Mouse (Mus musculus): ENCODE results near the gene Gm45233. TPM values are rescaled to one million over a fixed set of nuclear protein-coding genes. Genes with fewer than 3 reads are reported as not detected.

Gm45233 gene
- polyA plus RNA-seq, 1 experiment from 2014 or later = 0.37 TPM

Small RNA genes lying within 50 kb of the gene (microRNA-seq; reads per million reads assigned to microRNA genes)
- 0.61 reads per million for gene Mir7051

Other genes with a start within 250 kb of the Gm45233 start
- 15.0 and 15.5 TPM in 2 replicates for gene Zfp715, start 130.8 kb upstream of the Gm45233 start, polyA plus RNA-seq (2015; fragmentation: Nextera tagmentation; extraction: Ambion mirVana)
- 0.31 and 0.35 TPM in 2 replicates for gene Siglecf, start 92.8 kb upstream of the Gm45233 start, polyA plus RNA-seq (2015; fragmentation: Nextera tagmentation; extraction: Ambion mirVana)
- 0.06 and 0.12 TPM in 2 replicates for gene Siglecg, start 35.9 kb upstream of the Gm45233 start, polyA plus RNA-seq (2015; fragmentation: Nextera tagmentation; extraction: Ambion mirVana)
- not detected in 2 replicates for gene Lim2, start 16.5 kb upstream of the Gm45233 start, polyA plus RNA-seq (2015; fragmentation: Nextera tagmentation; extraction: Ambion mirVana)
- 3.4 and 4.2 TPM in 2 replicates for gene Nkg7, start 7.1 kb upstream of the Gm45233 start, polyA plus RNA-seq (2015; fragmentation: Nextera tagmentation; extraction: Ambion mirVana)
- not detected in 2 replicates for gene Cldnd2, start 3.3 kb upstream of the Gm45233 start, polyA plus RNA-seq (2015; fragmentation: Nextera tagmentation; extraction: Ambion mirVana)
- 275 and 316 TPM in 2 replicates for gene Etfb, start within 50 bp of the Gm45233 start, polyA plus RNA-seq (2015; fragmentation: Nextera tagmentation; extraction: Ambion mirVana)
- gene Vsig10l, start 19.0 kb downstream of the Gm45233 start, polyA plus RNA-seq (2015; fragmentation: Nextera tagmentation; extraction: Ambion mirVana) = 18.1 and 21.7 TPM in 2 replicates
- 0.74 and 1.1 TPM in 2 replicates for gene Iglon5, start 45.9 kb downstream of the Gm45233 start, polyA plus RNA-seq (2015; fragmentation: Nextera tagmentation; extraction: Ambion mirVana)
- not detected in 2 replicates for gene 4931406B18Rik, start 61.8 kb downstream of the Gm45233 start, polyA plus RNA-seq (2015; fragmentation: Nextera tagmentation; extraction: Ambion mirVana)
- 1.4 and 2.2 TPM in 2 replicates for gene Cd33, start 100.3 kb downstream of the Gm45233 start, polyA plus RNA-seq (2015; fragmentation: Nextera tagmentation; extraction: Ambion mirVana)
- gene Zfp658, start 118.1 kb downstream of the Gm45233 start, polyA plus RNA-seq (2015; fragmentation: Nextera tagmentation; extraction: Ambion mirVana) = 3.6 and 4.3 TPM in 2 replicates
- gene Zfp719, start 135.5 kb downstream of the Gm45233 start, polyA plus RNA-seq (2015; fragmentation: Nextera tagmentation; extraction: Ambion mirVana) = 14.2 and 14.5 TPM in 2 replicates
- gene Zfp819, start 163.0 kb downstream of the Gm45233 start, polyA plus RNA-seq (2015; fragmentation: Nextera tagmentation; extraction: Ambion mirVana) = 0.19 TPM in 1 of 2 replicates, not detected in the other
- not detected in 2 replicates for gene Ceacam18, start 190.6 kb downstream of the Gm45233 start, polyA plus RNA-seq (2015; fragmentation: Nextera tagmentation; extraction: Ambion mirVana)
- 1.2 TPM in 2 replicates for gene Siglece, start 216.0 kb downstream of the Gm45233 start, polyA plus RNA-seq (2015; fragmentation: Nextera tagmentation; extraction: Ambion mirVana)
- 16.4 and 17.9 TPM in 2 replicates for gene Ctu1, start 227.9 kb downstream of the Gm45233 start, polyA plus RNA-seq (2015; fragmentation: Nextera tagmentation; extraction: Ambion mirVana)
- not detected in 2 replicates for gene Klk14, start 246.3 kb downstream of the Gm45233 start, polyA plus RNA-seq (2015; fragmentation: Nextera tagmentation; extraction: Ambion mirVana)